Mouse (Mus musculus) mouse embryonic stem cell (cell line): ENCODE data around the gene Gorasp2.

Source experiments
- in situ Hi-C, 2 experiments: fragments of 300-500 bp; cut with MboI; formaldehyde crosslinking; loops; 1 replicate in 1 of 2; 3 replicates in 1 of 2; pipeline ENCODE4 v1.14.3; 2019 to 2020; ENCODE audit warnings: low sequenced_read_pairs in 2 of 2, low pct_unique_long_range_greater_than_20kb in 1 of 2, mixed read lengths in 1 of 2; ENCODE audit not compliant: unreplicated experiment in 1 of 2

Gorasp2 gene

GRCm38 (mm10) chr2:70710236-70710635 is 48.9 kb downstream of the Gorasp2 start:
- in situ Hi-C loops, result no loop called here

- in situ Hi-C loops, result no loop called here
Measured at GRCm38 (mm10) chr2:70710878-70711277, 49.5 kb downstream of the Gorasp2 start.

- in situ Hi-C loops, result no loop called here
Measured at GRCm38 (mm10) chr2:70723610-70724243, 62.4 kb downstream of the Gorasp2 start.

- in situ Hi-C loops, result no loop called here
Measured at GRCm38 (mm10) chr2:70727089-70727488, 65.7 kb downstream of the Gorasp2 start.

GRCm38 (mm10) chr2:70735534-70735933 is 74.2 kb downstream of the Gorasp2 start:
- in situ Hi-C loops, result no loop called here

- in situ Hi-C loops, result no loop called here
Measured at GRCm38 (mm10) chr2:70736008-70736407, 74.6 kb downstream of the Gorasp2 start.

- in situ Hi-C loops, result no loop called here
Measured at GRCm38 (mm10) chr2:70741901-70742300, 80.5 kb downstream of the Gorasp2 start.

- in situ Hi-C loops, result no loop called here
Measured at GRCm38 (mm10) chr2:70742588-70742987, 81.2 kb downstream of the Gorasp2 start.

- in situ Hi-C loops, result no loop called here
Measured at GRCm38 (mm10) chr2:70751655-70752054, 90.3 kb downstream of the Gorasp2 start.

GRCm38 (mm10) chr2:70752149-70752548 is 90.8 kb downstream of the Gorasp2 start:
- in situ Hi-C loops, result no loop called here
